Mouse (Mus musculus) MEL (cell line): ENCODE results near the gene Acot11. TPM values are rescaled to one million over a fixed set of nuclear protein-coding genes. Genes with fewer than 3 reads are reported as not detected.

Experiments used
- DNase-seq: peaks from one replicate; pipeline ENCODE4 v3.0.0; 2011; ENCODE audit warnings: low read depth, low spot score
- H3K27ac ChIP-seq: 2 replicates; pipeline ENCODE4 v1.5.1; 2012; ENCODE audit warnings: low read depth, mild to moderate bottlenecking, control low read depth, low read length, moderate library complexity; ENCODE audit not compliant: control insufficient read depth
- H3K27me3 ChIP-seq, 2 experiments: fragments of 150-350 bp in 1 of 2; sonication (generic) in 1 of 2; 2 replicates each; pipeline ENCODE4 v1.6.1; 2012; ENCODE audit warnings: low read length in 2 of 2, mild to moderate bottlenecking in 2 of 2, improper control_type of control experiment in 1 of 2, moderate library complexity in 1 of 2; ENCODE audit not compliant: insufficient read depth in 2 of 2, control insufficient read depth in 1 of 2
- H3K36me3 ChIP-seq, 2 experiments: 2 replicates each; pipeline ENCODE4 v1.6.1; 2012 to 2014; ENCODE audit warnings: low read length in 2 of 2, improper control_type of control experiment in 1 of 2, inconsistent platforms in 1 of 2, mild to moderate bottlenecking in 1 of 2; ENCODE audit not compliant: insufficient read depth in 2 of 2, control insufficient read depth in 1 of 2
- H3K4me1 ChIP-seq, 2 experiments: fragments of 150-350 bp in 1 of 2; sonication (generic) in 1 of 2; 2 replicates each; pipeline ENCODE4 v1.6.1; 2012; ENCODE audit warnings: low read length in 2 of 2, improper control_type of control experiment in 1 of 2, mild to moderate bottlenecking in 1 of 2; ENCODE audit not compliant: insufficient read depth in 2 of 2, control insufficient read depth in 1 of 2
- H3K4me3 ChIP-seq, 2 experiments: fragments of 150-350 bp in 1 of 2; sonication (generic) in 1 of 2; 2 replicates each; pipeline ENCODE4 v1.5.1; 2012; ENCODE audit warnings: low read depth in 2 of 2, low read length in 2 of 2, mild to moderate bottlenecking in 2 of 2, moderate library complexity in 2 of 2, control low read depth in 1 of 2, improper control_type of control experiment in 1 of 2; ENCODE audit not compliant: control insufficient read depth in 1 of 2, insufficient read depth in 1 of 2
- H3K79me2 ChIP-seq: 2 replicates; pipeline ENCODE4 v1.6.1; 2012; ENCODE audit warnings: mild to moderate bottlenecking, low read length, moderate library complexity; ENCODE audit not compliant: control insufficient read depth, poor library complexity, insufficient read depth
- H3K9ac ChIP-seq: 2 replicates; pipeline ENCODE4 v1.6.1; 2012; ENCODE audit warnings: low read depth, mild to moderate bottlenecking, control low read depth, low read length, moderate library complexity; ENCODE audit not compliant: control insufficient read depth, poor library complexity, severe bottlenecking
- H3K9me3 ChIP-seq: fragments of 150-350 bp; sonication (generic); replicated peaks from 2 replicates; pipeline ENCODE4 v1.6.1; 2012; ENCODE audit warnings: mild to moderate bottlenecking, low read length, improper control_type of control experiment, moderate library complexity; ENCODE audit not compliant: insufficient read depth
- BHLHE40 ChIP-seq: IDR thresholded peaks from 2 replicates; pipeline ENCODE4 v1.6.1; 2012; ENCODE audit warnings: low read depth, mild to moderate bottlenecking, inconsistent platforms, low read length, improper control_type of control experiment, borderline replicate concordance
- CHD1 ChIP-seq: IDR thresholded peaks from 2 replicates; pipeline ENCODE4 v1.6.1; 2012; ENCODE audit warnings: low read depth, mild to moderate bottlenecking, inconsistent platforms, low read length, improper control_type of control experiment
- E2F4 ChIP-seq: IDR thresholded peaks from 2 replicates; pipeline ENCODE4 v1.6.1; 2011; ENCODE audit warnings: low read depth, low read length, improper control_type of control experiment, borderline replicate concordance
- ELF1 ChIP-seq: IDR thresholded peaks from 2 replicates; pipeline ENCODE4 v1.6.1; 2014; ENCODE audit warnings: low read depth, mild to moderate bottlenecking, inconsistent platforms, low read length, improper control_type of control experiment, moderate library complexity
- EP300 ChIP-seq, 2 experiments: IDR thresholded peaks; 2 replicates each; pipeline ENCODE4 v1.6.1; 2011; ENCODE audit warnings: improper control_type of control experiment in 2 of 2, low read length in 2 of 2, low read depth in 1 of 2, mild to moderate bottlenecking in 1 of 2
- GATA1 ChIP-seq: IDR thresholded peaks from 2 replicates; pipeline ENCODE4 v1.6.1; 2011; ENCODE audit warnings: low read depth, low read length, improper control_type of control experiment
- KAT2A ChIP-seq: conservative IDR thresholded peaks from 2 replicates; pipeline ENCODE4 v1.6.1; 2012; ENCODE audit warnings: low read depth, low read length, improper control_type of control experiment, inconsistent platforms
- MAFK ChIP-seq: IDR thresholded peaks from 2 replicates; pipeline ENCODE4 v1.6.1; 2011; ENCODE audit warnings: low read depth, mild to moderate bottlenecking, low read length, improper control_type of control experiment, borderline replicate concordance
- MAZ ChIP-seq: IDR thresholded peaks from 2 replicates; pipeline ENCODE4 v1.6.1; 2012; ENCODE audit warnings: low read depth, mild to moderate bottlenecking, inconsistent platforms, low read length, improper control_type of control experiment
- MXI1 ChIP-seq: IDR thresholded peaks from 2 replicates; pipeline ENCODE4 v1.6.1; 2011; ENCODE audit warnings: mild to moderate bottlenecking, low read depth, low read length, improper control_type of control experiment
- POLR2AphosphoS5 ChIP-seq: IDR thresholded peaks from 2 replicates; pipeline ENCODE4 v1.6.1; 2012; ENCODE audit warnings: low read depth, borderline replicate concordance, mild to moderate bottlenecking, inconsistent platforms, low read length, moderate library complexity, mixed read lengths
- SIN3A ChIP-seq: IDR thresholded peaks from 2 replicates; pipeline ENCODE4 v1.6.1; 2012; ENCODE audit warnings: low read length, improper control_type of control experiment, inconsistent platforms
- SMC3 ChIP-seq: IDR thresholded peaks from 2 replicates; pipeline ENCODE4 v1.6.1; 2011; ENCODE audit warnings: low read depth, low read length, improper control_type of control experiment
- TAL1 ChIP-seq: IDR thresholded peaks from 2 replicates; pipeline ENCODE4 v1.6.1; 2012; ENCODE audit warnings: mild to moderate bottlenecking, inconsistent platforms, low read length, moderate library complexity, mixed read lengths
- TBP ChIP-seq: IDR thresholded peaks from 2 replicates; pipeline ENCODE4 v1.8.0; 2011; ENCODE audit warnings: low read depth, low read length, improper control_type of control experiment
- TCF12 ChIP-seq: IDR thresholded peaks from 2 replicates; pipeline ENCODE4 v1.6.1; 2014; ENCODE audit warnings: low read depth, mild to moderate bottlenecking, inconsistent platforms, low read length, improper control_type of control experiment, moderate library complexity
- UBTF ChIP-seq: IDR thresholded peaks from 2 replicates; pipeline ENCODE4 v1.6.1; 2012; ENCODE audit warnings: low read depth, mild to moderate bottlenecking, inconsistent platforms, low read length, improper control_type of control experiment, moderate library complexity, borderline replicate concordance; ENCODE audit not compliant: insufficient read depth
- USF1 ChIP-seq: IDR thresholded peaks from 2 replicates; pipeline ENCODE4 v1.6.1; 2014; ENCODE audit warnings: low read depth, mild to moderate bottlenecking, inconsistent platforms, low read length, improper control_type of control experiment, moderate library complexity
- ZC3H11A ChIP-seq: IDR thresholded peaks from 2 replicates; pipeline ENCODE4 v1.6.1; 2012; ENCODE audit warnings: low read depth, mild to moderate bottlenecking, inconsistent platforms, low read length, improper control_type of control experiment
- ZMIZ1 ChIP-seq: IDR thresholded peaks from 2 replicates; pipeline ENCODE4 v1.6.1; 2012; ENCODE audit warnings: low read depth, mild to moderate bottlenecking, inconsistent platforms, low read length, improper control_type of control experiment, moderate library complexity
- ZNF384 ChIP-seq: IDR thresholded peaks from 2 replicates; pipeline ENCODE4 v1.6.1; 2012; ENCODE audit warnings: low read depth, mild to moderate bottlenecking, inconsistent platforms, low read length, improper control_type of control experiment
- polyA plus RNA-seq, 2 experiments: library from polyadenylated mRNA; stranded (reverse) in 1 of 2; unstranded in 1 of 2; fragments of >175 nt in 1 of 2; fragments of >200 nt in 1 of 2; gene quantifications; 2 replicates each; pipeline versions ENCODE4 v1.2.1 to v1.2.4; 2012; ENCODE audit warnings: low replicate concordance in 2 of 2, low read depth in 1 of 2; ENCODE audit not compliant: insufficient read length in 2 of 2, insufficient read depth in 1 of 2, missing spikeins in 1 of 2
- total RNA-seq: library from RNA; depleted of rRNA; stranded (reverse); fragments of 300-350 nt; gene quantifications from 2 replicates; pipeline ENCODE4 v1.2.3, GENCODE M21; 2012

The Acot11 gene
- total and polyA plus RNA-seq, 3 experiments: 1.5 to 2.5 TPM; not detected in 1

- Histone ChIP-seq H3K36me3 (no peaks in the 10 kb centered on the region), H3K27ac (no peak overlapping the region), H3K27me3 (no peaks in the 10 kb centered on the region), H3K9me3 (no peaks in the 10 kb centered on the region), H3K79me2 (no peaks in the 10 kb centered on the region), H3K4me3 (no peak overlapping the region), H3K4me1 (no peaks in the 10 kb centered on the region), H3K9ac (no peak overlapping the region)
- TF ChIP-seq KAT2A (no peak), SIN3A (no peak), ELF1 (no peak), TCF12 (no peak), CHD1 (no peak), TAL1 (no peak), USF1 (no peak), MAFK (no peak), TBP (no peak), ZMIZ1 (no peak), MXI1 (no peak), E2F4 (no peak), EP300 (IDR thresholded peaks at IDR 0.05; ENCODE audit: low read depth in 1 of 2, low read length in 2 of 2) (no peak), ZC3H11A (no peak), BHLHE40 (no peak), SMC3 (no peak), GATA1 (no peak), UBTF (no peak), POLR2AphosphoS5 (no peak)
- DNase-seq: no peak
Measured at GRCm38 (mm10) chr4:106778116-106778788, 26.5 kb downstream of the Acot11 start.

GRCm38 (mm10) chr4:106776998-106777397 is 27.8 kb downstream of the Acot11 start:
- Histone ChIP-seq H3K27me3 (no peaks in the 10 kb centered on the region), H3K27ac (no peak overlapping the region), H3K9me3 (no peaks in the 10 kb centered on the region), H3K79me2 (no peaks in the 10 kb centered on the region), H3K4me3 (no peak overlapping the region), H3K4me1 (no peaks in the 10 kb centered on the region), H3K9ac (no peak overlapping the region), H3K36me3 (no peaks in the 10 kb centered on the region)
- TF ChIP-seq USF1 (no peak), EP300 (IDR thresholded peaks at IDR 0.05; ENCODE audit: low read depth in 1 of 2, low read length in 2 of 2) (no peak), ZNF384 (no peak), CHD1 (no peak), SMC3 (no peak), MAZ (no peak), GATA1 (no peak)
- no peak for DNase-seq
